Mouse (Mus musculus) MEL (cell line): Measurements from ENCODE around the gene Fbxl16. TPM values are rescaled to one million over a fixed set of nuclear protein-coding genes. Genes with fewer than 3 reads are reported as not detected.

Experiments used
- DNase-seq: peaks from one replicate; pipeline ENCODE4 v3.0.0; 2011; ENCODE audit warnings: low read depth, low spot score
- H3K27ac ChIP-seq: 2 replicates; pipeline ENCODE4 v1.5.1; 2012; ENCODE audit warnings: low read depth, mild to moderate bottlenecking, control low read depth, low read length, moderate library complexity; ENCODE audit not compliant: control insufficient read depth
- H3K27me3 ChIP-seq, 2 experiments: fragments of 150-350 bp in 1 of 2; sonication (generic) in 1 of 2; 2 replicates each; pipeline ENCODE4 v1.6.1; 2012; ENCODE audit warnings: low read length in 2 of 2, mild to moderate bottlenecking in 2 of 2, improper control_type of control experiment in 1 of 2, moderate library complexity in 1 of 2; ENCODE audit not compliant: insufficient read depth in 2 of 2, control insufficient read depth in 1 of 2
- H3K36me3 ChIP-seq, 2 experiments: 2 replicates each; pipeline ENCODE4 v1.6.1; 2012 to 2014; ENCODE audit warnings: low read length in 2 of 2, improper control_type of control experiment in 1 of 2, inconsistent platforms in 1 of 2, mild to moderate bottlenecking in 1 of 2; ENCODE audit not compliant: insufficient read depth in 2 of 2, control insufficient read depth in 1 of 2
- H3K4me1 ChIP-seq, 2 experiments: fragments of 150-350 bp in 1 of 2; sonication (generic) in 1 of 2; 2 replicates each; pipeline ENCODE4 v1.6.1; 2012; ENCODE audit warnings: low read length in 2 of 2, improper control_type of control experiment in 1 of 2, mild to moderate bottlenecking in 1 of 2; ENCODE audit not compliant: insufficient read depth in 2 of 2, control insufficient read depth in 1 of 2
- H3K4me3 ChIP-seq, 2 experiments: fragments of 150-350 bp in 1 of 2; sonication (generic) in 1 of 2; 2 replicates each; pipeline ENCODE4 v1.5.1; 2012; ENCODE audit warnings: low read depth in 2 of 2, low read length in 2 of 2, mild to moderate bottlenecking in 2 of 2, moderate library complexity in 2 of 2, control low read depth in 1 of 2, improper control_type of control experiment in 1 of 2; ENCODE audit not compliant: control insufficient read depth in 1 of 2, insufficient read depth in 1 of 2
- H3K79me2 ChIP-seq: 2 replicates; pipeline ENCODE4 v1.6.1; 2012; ENCODE audit warnings: mild to moderate bottlenecking, low read length, moderate library complexity; ENCODE audit not compliant: control insufficient read depth, poor library complexity, insufficient read depth
- H3K9ac ChIP-seq: 2 replicates; pipeline ENCODE4 v1.6.1; 2012; ENCODE audit warnings: low read depth, mild to moderate bottlenecking, control low read depth, low read length, moderate library complexity; ENCODE audit not compliant: control insufficient read depth, poor library complexity, severe bottlenecking
- H3K9me3 ChIP-seq: fragments of 150-350 bp; sonication (generic); replicated peaks from 2 replicates; pipeline ENCODE4 v1.6.1; 2012; ENCODE audit warnings: mild to moderate bottlenecking, low read length, improper control_type of control experiment, moderate library complexity; ENCODE audit not compliant: insufficient read depth
- CHD2 ChIP-seq: IDR thresholded peaks from 2 replicates; pipeline ENCODE4 v1.6.1; 2011; ENCODE audit warnings: low read length, improper control_type of control experiment
- E2F4 ChIP-seq: IDR thresholded peaks from 2 replicates; pipeline ENCODE4 v1.6.1; 2011; ENCODE audit warnings: low read depth, low read length, improper control_type of control experiment, borderline replicate concordance
- EP300 ChIP-seq, 2 experiments: IDR thresholded peaks; 2 replicates each; pipeline ENCODE4 v1.6.1; 2011; ENCODE audit warnings: improper control_type of control experiment in 2 of 2, low read length in 2 of 2, low read depth in 1 of 2, mild to moderate bottlenecking in 1 of 2
- ETS1 ChIP-seq: IDR thresholded peaks from 2 replicates; pipeline ENCODE4 v1.6.1; 2012; ENCODE audit warnings: low read depth, mild to moderate bottlenecking, inconsistent platforms, low read length, improper control_type of control experiment, moderate library complexity
- GABPA ChIP-seq: IDR thresholded peaks from 2 replicates; pipeline ENCODE4 v1.6.1; 2012; ENCODE audit warnings: low read depth, mild to moderate bottlenecking, inconsistent platforms, low read length, improper control_type of control experiment, moderate library complexity
- GATA1 ChIP-seq: IDR thresholded peaks from 2 replicates; pipeline ENCODE4 v1.6.1; 2011; ENCODE audit warnings: low read depth, low read length, improper control_type of control experiment
- HCFC1 ChIP-seq: IDR thresholded peaks from 2 replicates; pipeline ENCODE4 v1.6.1; 2012; ENCODE audit warnings: low read depth, mild to moderate bottlenecking, inconsistent platforms, low read length, improper control_type of control experiment, moderate library complexity
- JUND ChIP-seq: IDR thresholded peaks from 2 replicates; pipeline ENCODE4 v1.6.1; 2011; ENCODE audit warnings: low read depth, mild to moderate bottlenecking, improper control_type of control experiment, low read length
- KAT2A ChIP-seq: conservative IDR thresholded peaks from 2 replicates; pipeline ENCODE4 v1.6.1; 2012; ENCODE audit warnings: low read depth, low read length, improper control_type of control experiment, inconsistent platforms
- MAX ChIP-seq: IDR thresholded peaks from 2 replicates; pipeline ENCODE4 v1.6.1; 2011; ENCODE audit warnings: low read length, improper control_type of control experiment
- MAZ ChIP-seq: IDR thresholded peaks from 2 replicates; pipeline ENCODE4 v1.6.1; 2012; ENCODE audit warnings: low read depth, mild to moderate bottlenecking, inconsistent platforms, low read length, improper control_type of control experiment
- MEF2A ChIP-seq: IDR thresholded peaks from 2 replicates; pipeline ENCODE4 v1.6.1; 2014; ENCODE audit warnings: low read depth, mild to moderate bottlenecking, inconsistent platforms, low read length, improper control_type of control experiment; ENCODE audit not compliant: poor library complexity, insufficient replicate concordance, severe bottlenecking; ENCODE audit errors: extremely low read depth
- MXI1 ChIP-seq: IDR thresholded peaks from 2 replicates; pipeline ENCODE4 v1.6.1; 2011; ENCODE audit warnings: mild to moderate bottlenecking, low read depth, low read length, improper control_type of control experiment
- MYB ChIP-seq: IDR thresholded peaks from 2 replicates; pipeline ENCODE4 v1.6.1; 2011; ENCODE audit warnings: mild to moderate bottlenecking, low read depth, low read length, improper control_type of control experiment
- NELFE ChIP-seq: IDR thresholded peaks from 2 replicates; pipeline ENCODE4 v1.6.1; 2011; ENCODE audit warnings: low read depth, low read length, improper control_type of control experiment
- NRF1 ChIP-seq: IDR thresholded peaks from 2 replicates; pipeline ENCODE4 v1.6.1; 2014; ENCODE audit warnings: low read depth, mild to moderate bottlenecking, inconsistent platforms, low read length, improper control_type of control experiment, moderate library complexity; ENCODE audit not compliant: poor library complexity, insufficient read depth, severe bottlenecking
- POLR2A ChIP-seq, 2 experiments: IDR thresholded peaks; 2 replicates each; pipeline ENCODE4 v1.6.1; 2011 to 2012; ENCODE audit warnings: low read length in 2 of 2, mild to moderate bottlenecking in 2 of 2, control low read depth in 1 of 2, improper control_type of control experiment in 1 of 2, low read depth in 1 of 2, moderate library complexity in 1 of 2; ENCODE audit not compliant: control insufficient read depth in 1 of 2, insufficient read depth in 1 of 2, poor library complexity in 1 of 2
- RAD21 ChIP-seq: IDR thresholded peaks from 2 replicates; pipeline ENCODE4 v1.6.1; 2011; ENCODE audit warnings: mild to moderate bottlenecking, low read depth, low read length, improper control_type of control experiment
- SIN3A ChIP-seq: IDR thresholded peaks from 2 replicates; pipeline ENCODE4 v1.6.1; 2012; ENCODE audit warnings: low read length, improper control_type of control experiment, inconsistent platforms
- SMC3 ChIP-seq: IDR thresholded peaks from 2 replicates; pipeline ENCODE4 v1.6.1; 2011; ENCODE audit warnings: low read depth, low read length, improper control_type of control experiment
- TAL1 ChIP-seq: IDR thresholded peaks from 2 replicates; pipeline ENCODE4 v1.6.1; 2012; ENCODE audit warnings: mild to moderate bottlenecking, inconsistent platforms, low read length, moderate library complexity, mixed read lengths
- TCF12 ChIP-seq: IDR thresholded peaks from 2 replicates; pipeline ENCODE4 v1.6.1; 2014; ENCODE audit warnings: low read depth, mild to moderate bottlenecking, inconsistent platforms, low read length, improper control_type of control experiment, moderate library complexity
- UBTF ChIP-seq: IDR thresholded peaks from 2 replicates; pipeline ENCODE4 v1.6.1; 2012; ENCODE audit warnings: low read depth, mild to moderate bottlenecking, inconsistent platforms, low read length, improper control_type of control experiment, moderate library complexity, borderline replicate concordance; ENCODE audit not compliant: insufficient read depth
- USF1 ChIP-seq: IDR thresholded peaks from 2 replicates; pipeline ENCODE4 v1.6.1; 2014; ENCODE audit warnings: low read depth, mild to moderate bottlenecking, inconsistent platforms, low read length, improper control_type of control experiment, moderate library complexity
- USF2 ChIP-seq, 2 experiments: IDR thresholded peaks; 2 replicates each; pipeline ENCODE4 v1.6.1; 2011 to 2012; ENCODE audit warnings: improper control_type of control experiment in 2 of 2, low read length in 2 of 2, borderline replicate concordance in 1 of 2, inconsistent platforms in 1 of 2, low read depth in 1 of 2, mild to moderate bottlenecking in 1 of 2; ENCODE audit not compliant: insufficient read depth in 1 of 2
- ZC3H11A ChIP-seq: IDR thresholded peaks from 2 replicates; pipeline ENCODE4 v1.6.1; 2012; ENCODE audit warnings: low read depth, mild to moderate bottlenecking, inconsistent platforms, low read length, improper control_type of control experiment
- ZMIZ1 ChIP-seq: IDR thresholded peaks from 2 replicates; pipeline ENCODE4 v1.6.1; 2012; ENCODE audit warnings: low read depth, mild to moderate bottlenecking, inconsistent platforms, low read length, improper control_type of control experiment, moderate library complexity
- ZNF384 ChIP-seq: IDR thresholded peaks from 2 replicates; pipeline ENCODE4 v1.6.1; 2012; ENCODE audit warnings: low read depth, mild to moderate bottlenecking, inconsistent platforms, low read length, improper control_type of control experiment
- polyA plus RNA-seq, 2 experiments: library from polyadenylated mRNA; stranded (reverse) in 1 of 2; unstranded in 1 of 2; fragments of >175 nt in 1 of 2; fragments of >200 nt in 1 of 2; gene quantifications; 2 replicates each; pipeline versions ENCODE4 v1.2.1 to v1.2.4; 2012; ENCODE audit warnings: low replicate concordance in 2 of 2, low read depth in 1 of 2; ENCODE audit not compliant: insufficient read length in 2 of 2, insufficient read depth in 1 of 2, missing spikeins in 1 of 2
- total RNA-seq: library from RNA; depleted of rRNA; stranded (reverse); fragments of 300-350 nt; gene quantifications from 2 replicates; pipeline ENCODE4 v1.2.3, GENCODE M21; 2012

Fbxl16 gene
- total and polyA plus RNA-seq, 3 experiments = 0.11 TPM; not detected in 2

DNA sequence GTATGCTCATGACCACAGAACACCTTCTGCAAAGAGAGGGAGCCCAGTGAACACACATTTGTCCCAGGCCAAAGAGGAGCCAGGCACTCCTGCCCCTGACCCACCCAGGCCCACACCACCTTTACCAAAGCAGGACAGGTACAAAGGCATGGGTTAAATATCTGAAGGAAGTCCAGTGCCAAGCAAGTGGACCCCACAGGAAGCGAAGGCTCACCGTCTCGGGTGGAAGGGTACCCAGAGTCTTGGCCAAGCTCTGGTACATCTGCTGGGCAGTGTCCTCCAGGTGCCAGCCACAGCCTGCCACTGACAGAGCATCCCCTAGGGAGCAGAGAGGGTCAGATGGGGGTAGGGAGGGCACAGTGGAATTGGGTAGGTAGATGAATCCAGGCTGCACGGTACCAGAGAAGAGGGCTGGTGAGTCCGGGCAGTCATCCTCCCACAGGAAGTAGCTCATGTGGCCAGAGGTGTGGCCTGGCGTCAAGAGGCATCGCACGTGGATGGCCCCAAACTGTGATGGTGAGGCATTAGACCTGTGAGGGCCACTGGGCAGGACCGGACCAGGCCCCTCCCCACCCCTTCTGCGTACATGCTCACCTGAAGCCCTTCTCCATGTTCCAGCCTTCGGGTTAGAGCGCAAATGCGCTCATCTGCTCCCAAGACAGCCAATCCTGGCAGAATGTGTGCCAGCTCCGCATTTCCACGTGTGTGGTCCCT, 24.9 kb upstream of the Fbxl16 start:
- peaks cover 0 to 2% of the 10 kb centered on the region in 2 experiments; a peak in 2 of 4 replicates for H3K36me3 ChIP-seq
- H3K27ac ChIP-seq = no peak overlapping the region
- no peaks in the 10 kb centered on the region for H3K9me3 ChIP-seq
- no peak for TF ChIP-seq ZC3H11A
- TF ChIP-seq RAD21 = no peak
- TF ChIP-seq POLR2A (IDR thresholded peaks at IDR 0.05; ENCODE audit: control insufficient read depth in 1 of 2, insufficient read depth in 1 of 2, low read depth in 1 of 2, low read length in 2 of 2, poor library complexity in 1 of 2) = no peak
- no peak for TF ChIP-seq USF2 (IDR thresholded peaks at IDR 0.05; ENCODE audit: borderline replicate concordance in 1 of 2, insufficient read depth in 1 of 2, low read depth in 1 of 2, low read length in 2 of 2)
- no peak for TF ChIP-seq SIN3A
- no peak for TF ChIP-seq GATA1
- no peak for TF ChIP-seq GABPA
- peak overlapping the region; percentile 60; the same call in 1 of the 2 replicates for H3K9ac ChIP-seq
- no peaks in the 10 kb centered on the region for H3K79me2 ChIP-seq
- H3K4me1 ChIP-seq = no peaks in the 10 kb centered on the region
- DNase-seq = no peak
- H3K4me3 ChIP-seq = no peak overlapping the region; a peak in 1 of 4 replicates
- H3K27me3 ChIP-seq = no peaks in the 10 kb centered on the region

DNA sequence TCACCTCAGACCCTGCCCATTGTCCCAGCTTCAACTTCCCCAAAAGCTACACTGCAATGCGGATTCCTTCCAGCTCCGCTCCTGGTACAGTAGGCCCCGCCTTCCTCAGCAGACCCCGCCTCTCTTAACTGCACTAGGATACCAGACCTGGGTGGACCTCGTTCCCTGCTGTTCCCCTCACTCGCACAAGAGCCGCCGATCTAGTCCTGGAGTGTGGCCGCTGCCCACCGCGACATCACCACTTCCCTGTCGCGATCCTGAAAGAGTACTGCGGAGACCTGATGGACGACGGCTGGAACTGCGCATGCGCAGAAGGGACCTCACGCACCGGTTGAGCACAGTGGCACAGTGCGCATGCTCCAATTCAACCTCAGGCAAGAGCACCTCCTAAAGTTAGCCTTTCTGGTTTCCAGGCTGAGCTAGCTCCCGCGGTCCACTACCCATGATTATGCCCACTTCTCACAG, 23.6 kb upstream of the Fbxl16 start, which contains the start of gene Haghl:
Gene Haghl (minus strand): TSS at position 393 of the 465 bp plus-strand sequence.
- no peaks in the 10 kb centered on the region for H3K27me3 ChIP-seq
- H3K4me1 ChIP-seq = no peaks in the 10 kb centered on the region
- no peaks in the 10 kb centered on the region for H3K79me2 ChIP-seq
- H3K9ac ChIP-seq = peak within 1 kb of the TSS; percentile 60
- H3K36me3 ChIP-seq = peaks cover 0 to 2% of the 10 kb centered on the region in 2 experiments; a peak in 2 of 4 replicates
- peak within 1 kb of the TSS; percentile 58 for H3K27ac ChIP-seq
- DNase-seq = peak; percentile 98
- no peaks in the 10 kb centered on the region for H3K9me3 ChIP-seq
- H3K4me3 ChIP-seq = peak within 1 kb of the TSS; percentile 66 to 91
- TF ChIP-seq HCFC1 (peak; percentile 69), NRF1 (peak; percentile 96), SMC3 (no peak), NELFE (peak; percentile 85), E2F4 (no peak), MEF2A (no peak), TCF12 (peak; percentile 21; the same call in 1 of the 2 replicates), UBTF (no peak), EP300 (IDR thresholded peaks at IDR 0.05; ENCODE audit: low read depth in 1 of 2, low read length in 2 of 2) (no peak), JUND (no peak), MXI1 (no peak; the same call in 1 of the 2 replicates), ZC3H11A (no peak), MYB (no peak), USF1 (no peak), MAZ (no peak), TAL1 (no peak), POLR2A (IDR thresholded peaks at IDR 0.05; ENCODE audit: control insufficient read depth in 1 of 2, insufficient read depth in 1 of 2, low read depth in 1 of 2, low read length in 2 of 2, poor library complexity in 1 of 2) (peak; percentile 50 to 86; a peak in 3 of 4 replicates), ETS1 (no peak), GATA1 (no peak), KAT2A (no peak), USF2 (IDR thresholded peaks at IDR 0.05; ENCODE audit: borderline replicate concordance in 1 of 2, insufficient read depth in 1 of 2, low read depth in 1 of 2, low read length in 2 of 2) (no peak), RAD21 (no peak), MAX (peak; percentile 41; the same call in 1 of the 2 replicates), ZNF384 (no peak), CHD2 (no peak), SIN3A (0 out of 2 replicates have a peak, but pooled peaks have one; percentile 29), ZMIZ1 (peak; percentile 67; the same call in 1 of the 2 replicates)
